Mouse (Mus musculus) brain, embryonic 14.5 days (tissue): ENCODE measurements at regions not wholly inside any gene's neighbourhood (a gene's known extent, or its start where the extent isn't known, plus 50 kb on each side); places are given as distances from the start of the nearest gene placed in this dataset.

ENCODE experiments used
- CTCF ChIP-seq: fragments of 200-500 bp; IDR thresholded peaks from 2 replicates; pipeline ENCODE4 v1.5.1; 2012; ENCODE audit warnings: inconsistent platforms, mild to moderate bottlenecking, moderate library complexity, borderline replicate concordance; ENCODE audit not compliant: insufficient read depth, insufficient read length; ENCODE audit errors: extremely low read depth
- POLR2A ChIP-seq: fragments of 200-500 bp; IDR thresholded peaks from 2 replicates; pipeline ENCODE4 v1.6.1; 2012; ENCODE audit warnings: mild to moderate bottlenecking, inconsistent platforms, borderline replicate concordance; ENCODE audit not compliant: poor library complexity, insufficient read depth, insufficient read length, severe bottlenecking; ENCODE audit errors: extremely low read depth

- no peak for TF ChIP-seq CTCF
- TF ChIP-seq POLR2A: no peak
Observed at GRCm38 (mm10) chr5:51989396-51989795, 200.9 kb downstream of the Dhx15 start.
